Mouse (Mus musculus): ENCODE results near the gene 3110082I17Rik.
A peak's percentile ranks its signal among the peaks of the same experiment; 100 is the strongest.

GRCm38 (mm10) chr5:139484185-139484814 lies 24.0 kb upstream of the 3110082I17Rik start, which contains the start of gene Zfand2a:
- TF ChIP-seq CTCF (IDR thresholded peaks at IDR 0.05; ENCODE audit: low read depth, low read length) (0 out of 2 replicates have a peak, but pooled peaks have one; percentile 22), POLR2A (IDR thresholded peaks at IDR 0.05; ENCODE audit: borderline replicate concordance, low read depth, low read length) (peak; percentile 90)
